Mouse (Mus musculus): Measurements from ENCODE around the gene Rfxank.

GRCm38 (mm10) chr8:70139981-70140380, 1.0 kb upstream of the Rfxank start:
- TF ChIP-seq POLR2A (IDR thresholded peaks at IDR 0.05; ENCODE audit: insufficient read depth, low read depth, low read length) (no peak), CTCF (IDR thresholded peaks at IDR 0.05; ENCODE audit: insufficient read depth, low read depth, low read length) (no peak)

All from olfactory bulb, adult 2 months (tissue).